Mouse (Mus musculus): ENCODE results near the gene Tymp. TPM values are rescaled to one million over a fixed set of nuclear protein-coding genes. Genes with fewer than 3 reads are reported as not detected.

The Tymp gene
- polyA plus RNA-seq (2014; fragmentation: Illumina TruSeq; extraction: RNeasy Lipid Tissue Mini Kit (QIAGEN cat#74804); ENCODE audit: insufficient read depth, low read depth, low replicate concordance): 3.3 TPM

DNA sequence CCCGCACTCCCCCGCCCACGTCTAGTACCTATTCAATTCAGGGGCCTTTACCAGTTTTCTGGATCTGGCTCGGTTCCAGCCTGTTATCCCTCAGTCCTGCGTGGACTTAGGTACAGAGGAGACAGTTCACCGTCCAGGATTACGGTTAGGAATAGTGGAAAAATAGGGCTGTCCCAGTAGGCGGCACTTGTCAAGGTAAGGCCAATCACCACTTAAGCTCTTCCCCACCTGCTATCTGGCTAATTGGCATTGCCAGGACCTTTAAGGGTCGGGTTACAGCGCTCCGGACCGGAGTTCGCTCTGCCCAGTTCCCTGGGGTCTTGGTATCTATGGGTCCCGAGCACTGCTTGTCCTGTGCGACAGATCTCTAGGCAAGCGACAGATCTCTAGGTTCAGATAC is at the start of gene Tymp:
Tymp (minus strand) TSS at position 83 of the 400 bp plus-strand sequence.

DNA sequence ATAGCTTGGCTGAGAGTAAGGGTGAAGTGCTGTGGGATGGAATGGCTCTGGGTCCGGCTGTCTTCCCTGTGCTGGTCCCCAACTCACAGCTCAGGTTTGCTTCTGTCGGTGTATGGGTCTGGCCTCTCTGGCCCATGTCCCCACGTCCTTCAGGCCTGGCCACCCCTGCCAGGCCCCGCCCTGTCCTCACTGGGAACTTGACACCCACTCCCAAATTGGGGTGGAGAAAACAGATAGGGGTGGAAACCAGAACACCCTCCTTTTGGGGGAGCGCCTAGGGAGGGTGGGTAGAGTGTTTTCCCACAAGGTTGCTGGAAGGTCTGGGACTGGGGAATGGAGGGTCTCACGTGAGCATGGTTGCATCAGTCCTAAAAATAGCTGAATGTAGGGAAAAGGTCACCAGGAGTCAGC is 48.9 kb upstream of the Tymp start, which contains the start of gene Cpt1b:
Cpt1b (minus strand) TSS at position 153 of the 411 bp plus-strand sequence.

GRCm38 (mm10) chr15:89410118-89410517 is 33.3 kb upstream of the Tymp start, which contains the start of gene Syce3:
Gene Syce3 (minus strand): TSS chr15:89410503.

DNA sequence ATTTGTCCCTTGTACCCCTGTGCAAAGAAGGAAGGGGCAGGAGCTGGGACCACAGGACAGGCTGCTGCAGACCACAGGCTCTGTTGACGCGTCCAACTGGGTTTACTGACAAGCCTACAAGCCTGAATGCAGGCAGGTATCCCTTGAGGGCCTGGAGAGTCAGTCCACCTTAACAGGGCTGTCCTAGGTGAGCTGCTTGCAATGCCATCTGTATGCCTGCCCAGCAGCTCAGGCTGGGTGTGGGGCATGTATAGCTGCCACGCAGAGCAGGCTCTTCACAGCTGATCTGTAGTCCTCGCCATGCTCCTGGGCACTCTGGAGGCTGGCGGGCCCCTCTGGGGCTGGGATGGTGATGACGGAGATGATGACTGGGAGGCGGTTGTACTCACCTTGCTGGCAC is 7.8 kb upstream of the Tymp start, which contains the start of gene Klhdc7b:
Klhdc7b (plus strand) TSS at position 301 of the 400 bp plus-strand sequence.

DNA sequence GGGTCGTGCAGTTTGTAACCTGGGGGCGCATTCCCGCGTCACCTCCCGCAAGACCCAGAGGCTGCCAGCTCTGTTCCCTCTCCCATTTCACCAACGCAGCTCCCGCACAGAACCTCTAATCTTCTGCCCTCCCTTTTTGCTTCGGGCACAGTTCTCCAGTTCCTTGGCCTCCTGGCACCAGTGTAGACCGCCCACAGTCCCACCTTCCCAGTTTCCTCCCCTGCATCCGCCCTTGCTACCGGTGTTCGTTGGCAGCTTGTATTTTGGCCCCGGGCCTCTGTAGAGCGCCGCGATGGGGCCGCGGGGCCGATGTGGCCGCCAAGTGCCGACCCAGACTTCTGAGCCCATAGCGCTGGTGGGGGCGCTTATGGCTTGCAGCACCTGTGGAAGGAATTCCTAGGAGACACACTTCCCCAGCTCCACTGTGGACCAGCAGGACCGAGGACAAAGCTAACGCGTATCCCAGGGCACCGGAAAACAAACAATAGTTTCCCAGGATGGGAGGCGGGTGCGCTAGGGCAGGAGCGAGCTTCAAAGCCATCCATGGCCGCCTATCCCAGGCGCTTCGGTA is 2.1 kb upstream of the Tymp start, which contains the start of gene Odf3b:
Odf3b (minus strand) TSS at position 452 of the 571 bp plus-strand sequence.

DNA sequence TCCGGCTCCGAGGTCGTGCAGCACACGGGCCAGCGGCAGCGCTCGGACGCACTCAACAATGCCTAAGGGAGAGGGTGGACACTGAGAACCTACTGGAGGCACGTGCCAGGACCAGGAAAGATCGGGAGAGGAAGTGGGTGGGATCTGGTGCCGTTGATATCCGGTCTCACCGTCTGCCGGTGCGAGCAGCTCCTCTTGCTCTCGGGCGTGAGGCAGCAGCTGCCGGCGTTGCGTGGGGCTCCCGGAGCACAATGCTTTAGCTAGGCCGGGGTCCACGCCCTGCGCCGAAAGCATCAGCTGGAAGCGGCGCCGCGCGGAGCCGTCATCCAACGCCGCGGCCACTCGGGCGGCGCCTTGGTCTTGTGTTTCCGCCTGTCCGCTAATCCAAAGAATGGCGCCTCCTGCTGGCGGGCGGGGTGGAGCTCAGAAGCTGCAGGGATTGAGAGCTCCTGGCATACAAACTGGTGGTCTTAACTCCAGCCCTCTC is 3.0 kb downstream of the Tymp start, which contains the start of gene Sco2:
Sco2 (minus strand) TSS at position 85 of the 487 bp plus-strand sequence.

DNA sequence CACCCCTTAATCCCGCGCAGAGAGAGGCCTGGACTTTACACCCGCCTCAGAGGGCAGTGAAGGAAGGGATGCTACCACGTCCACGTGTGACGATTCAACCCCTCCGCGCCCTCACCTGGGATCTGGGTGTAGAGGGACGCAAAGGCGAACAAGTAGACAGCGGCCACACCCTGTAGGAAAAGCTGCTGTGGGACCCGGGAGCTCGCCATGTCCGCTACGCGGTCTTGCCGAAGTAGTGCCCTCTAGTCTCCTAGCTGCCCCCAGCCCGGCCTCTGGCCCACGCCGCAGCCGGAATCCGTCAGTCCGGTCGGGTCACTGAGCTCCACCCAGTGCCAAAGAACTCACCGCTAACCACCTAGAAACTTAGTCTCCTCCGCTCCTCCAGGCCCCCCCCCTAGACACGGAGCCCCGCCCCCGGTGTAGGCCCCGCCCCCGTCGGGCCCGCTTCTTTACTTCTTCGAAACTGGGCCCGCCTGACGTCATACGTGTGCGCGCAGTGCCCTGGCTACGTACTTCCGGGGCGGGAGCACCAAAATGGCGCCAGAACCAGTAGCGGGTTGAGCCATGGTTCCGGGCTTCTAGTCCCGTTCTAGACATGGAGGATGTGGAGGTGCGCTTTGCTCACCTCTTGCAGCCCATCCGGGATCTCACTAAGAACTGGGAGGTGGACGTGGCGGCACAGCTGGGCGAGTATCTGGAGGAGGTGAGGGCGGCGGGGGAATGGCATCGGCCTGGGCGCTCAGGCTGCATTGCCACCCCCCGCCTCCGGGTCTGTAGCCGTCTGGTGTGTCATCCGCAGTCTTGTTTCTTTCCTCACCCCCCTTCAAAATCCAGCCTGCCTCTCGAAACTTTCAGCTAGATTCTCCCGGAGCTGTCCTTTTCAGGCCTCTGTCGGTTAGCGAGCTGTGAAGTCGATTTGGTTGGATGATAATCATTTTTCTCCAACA is 21.3 kb downstream of the Tymp start, which contains the start of the genes Lmf2 and Ncaph2:
Lmf2 (minus strand) TSS at position 419 of the 947 bp plus-strand sequence.
Ncaph2 (plus strand) TSS at position 479 of the 947 bp plus-strand sequence.

DNA sequence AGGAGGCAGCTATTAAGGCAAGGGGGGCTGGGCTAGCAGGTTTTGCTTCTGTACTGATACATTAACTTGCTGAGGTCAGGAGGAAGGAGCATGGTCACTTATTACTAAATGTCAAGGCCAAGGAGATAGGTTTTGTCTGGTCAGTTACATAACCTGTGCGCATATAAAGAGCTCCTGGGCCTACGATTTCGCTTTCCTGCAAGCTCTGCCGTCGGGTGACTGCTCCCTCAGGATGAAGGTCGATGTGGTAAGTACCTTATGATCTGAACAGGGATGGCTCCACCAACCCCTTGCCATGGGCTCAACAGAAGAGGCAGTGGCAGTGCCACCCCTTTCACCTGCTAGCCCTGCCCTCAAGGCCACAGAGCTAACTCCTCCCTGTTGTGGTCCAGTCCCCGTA is 42.6 kb downstream of the Tymp start, which contains the start of gene Miox:
Miox (plus strand) TSS at position 128 of the 400 bp plus-strand sequence.

DNA sequence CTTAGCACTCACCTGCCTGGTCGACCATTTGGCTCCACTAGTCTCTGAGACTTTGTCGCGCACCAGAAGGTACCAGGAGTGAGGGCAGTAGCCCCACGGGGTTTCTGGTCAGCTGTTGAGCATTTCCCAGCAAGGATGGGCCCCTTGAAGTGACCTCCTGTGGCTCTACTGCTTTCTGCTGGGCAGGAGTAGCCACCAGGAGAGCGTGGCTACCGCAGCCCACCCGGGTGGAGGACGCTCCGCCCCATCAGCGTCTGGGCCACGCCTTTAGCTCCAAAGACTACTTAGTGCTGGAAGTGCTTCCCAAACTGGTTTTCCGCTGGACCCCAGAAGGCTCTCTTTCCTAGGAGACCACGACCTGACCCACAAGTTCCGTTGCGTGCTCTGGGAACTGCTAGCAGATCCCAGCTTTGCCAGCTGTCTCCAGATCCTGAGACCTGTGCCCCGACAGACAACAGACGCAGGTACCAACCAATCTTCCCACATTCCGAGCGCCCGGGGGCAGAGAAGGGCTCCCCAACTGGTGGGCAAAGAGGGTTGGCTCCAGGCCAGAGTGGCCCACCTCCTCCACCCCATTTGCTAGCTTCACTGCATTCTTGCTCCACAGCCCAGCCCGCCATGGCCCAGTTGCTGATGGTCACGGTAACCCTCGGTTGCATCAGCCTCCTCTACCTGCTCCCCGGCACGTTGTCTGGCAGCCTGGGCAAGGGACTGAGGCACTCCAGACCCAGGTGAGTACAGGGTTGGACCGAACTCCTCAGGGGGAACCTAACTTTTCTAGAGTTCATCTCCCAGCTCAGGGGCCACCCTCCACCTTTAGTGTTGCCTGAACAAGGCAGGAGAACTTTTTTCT is 53.9 kb downstream of the Tymp start, which contains the start of gene Adm2:
Adm2 (plus strand) TSS at position 51 of the 853 bp plus-strand sequence.

Other genes starting within 250 kb of the Tymp start
- 10.1 TPM for gene Hdac10, start 248.3 kb downstream of the Tymp start, polyA plus RNA-seq (2014; fragmentation: Illumina TruSeq; extraction: RNeasy Lipid Tissue Mini Kit (QIAGEN cat#74804); ENCODE audit: insufficient read depth, low read depth, low replicate concordance)
- 26.9 TPM for gene Mapk12, start 236.3 kb downstream of the Tymp start, polyA plus RNA-seq (2014; fragmentation: Illumina TruSeq; extraction: RNeasy Lipid Tissue Mini Kit (QIAGEN cat#74804); ENCODE audit: insufficient read depth, low read depth, low replicate concordance)
- gene Mapk11, start 227.4 kb downstream of the Tymp start, polyA plus RNA-seq (2014; fragmentation: Illumina TruSeq; extraction: RNeasy Lipid Tissue Mini Kit (QIAGEN cat#74804); ENCODE audit: insufficient read depth, low read depth, low replicate concordance): 8.1 TPM
- 120 TPM for gene Plxnb2, start 196.3 kb downstream of the Tymp start, polyA plus RNA-seq (2014; fragmentation: Illumina TruSeq; extraction: RNeasy Lipid Tissue Mini Kit (QIAGEN cat#74804); ENCODE audit: insufficient read depth, low read depth, low replicate concordance)
- 3.5 TPM for gene Dennd6b, start 180.5 kb downstream of the Tymp start, polyA plus RNA-seq (2014; fragmentation: Illumina TruSeq; extraction: RNeasy Lipid Tissue Mini Kit (QIAGEN cat#74804); ENCODE audit: insufficient read depth, low read depth, low replicate concordance)
- gene Ppp6r2, start 165.5 kb downstream of the Tymp start, polyA plus RNA-seq (2014; fragmentation: Illumina TruSeq; extraction: RNeasy Lipid Tissue Mini Kit (QIAGEN cat#74804); ENCODE audit: insufficient read depth, low read depth, low replicate concordance): 13.9 TPM
- 32.8 TPM for gene Sbf1, start 61.7 kb downstream of the Tymp start, polyA plus RNA-seq (2014; fragmentation: Illumina TruSeq; extraction: RNeasy Lipid Tissue Mini Kit (QIAGEN cat#74804); ENCODE audit: insufficient read depth, low read depth, low replicate concordance)
- gene Adm2, start 54.3 kb downstream of the Tymp start, polyA plus RNA-seq (2014; fragmentation: Illumina TruSeq; extraction: RNeasy Lipid Tissue Mini Kit (QIAGEN cat#74804); ENCODE audit: insufficient read depth, low read depth, low replicate concordance): not detected
- gene Miox, start 42.6 kb downstream of the Tymp start, polyA plus RNA-seq (2014; fragmentation: Illumina TruSeq; extraction: RNeasy Lipid Tissue Mini Kit (QIAGEN cat#74804); ENCODE audit: insufficient read depth, low read depth, low replicate concordance): not detected
- 23.1 TPM for gene Lmf2, start 21.4 kb downstream of the Tymp start, polyA plus RNA-seq (2014; fragmentation: Illumina TruSeq; extraction: RNeasy Lipid Tissue Mini Kit (QIAGEN cat#74804); ENCODE audit: insufficient read depth, low read depth, low replicate concordance)
- gene Ncaph2, start 21.3 kb downstream of the Tymp start, polyA plus RNA-seq (2014; fragmentation: Illumina TruSeq; extraction: RNeasy Lipid Tissue Mini Kit (QIAGEN cat#74804); ENCODE audit: insufficient read depth, low read depth, low replicate concordance): 62.3 TPM
- gene Sco2, start 3.2 kb downstream of the Tymp start, polyA plus RNA-seq (2014; fragmentation: Illumina TruSeq; extraction: RNeasy Lipid Tissue Mini Kit (QIAGEN cat#74804); ENCODE audit: insufficient read depth, low read depth, low replicate concordance): 18.5 TPM
- 25.2 TPM for gene Odf3b, start 2.2 kb upstream of the Tymp start, polyA plus RNA-seq (2014; fragmentation: Illumina TruSeq; extraction: RNeasy Lipid Tissue Mini Kit (QIAGEN cat#74804); ENCODE audit: insufficient read depth, low read depth, low replicate concordance)
- gene Klhdc7b, start 7.9 kb upstream of the Tymp start, polyA plus RNA-seq (2014; fragmentation: Illumina TruSeq; extraction: RNeasy Lipid Tissue Mini Kit (QIAGEN cat#74804); ENCODE audit: insufficient read depth, low read depth, low replicate concordance): not detected
- gene Syce3, start 33.5 kb upstream of the Tymp start, polyA plus RNA-seq (2014; fragmentation: Illumina TruSeq; extraction: RNeasy Lipid Tissue Mini Kit (QIAGEN cat#74804); ENCODE audit: insufficient read depth, low read depth, low replicate concordance): not detected
- gene Cpt1b, start 48.8 kb upstream of the Tymp start, polyA plus RNA-seq (2014; fragmentation: Illumina TruSeq; extraction: RNeasy Lipid Tissue Mini Kit (QIAGEN cat#74804); ENCODE audit: insufficient read depth, low read depth, low replicate concordance): 5.5 TPM
- gene C730034F03Rik, start 52.5 kb upstream of the Tymp start, polyA plus RNA-seq (2014; fragmentation: Illumina TruSeq; extraction: RNeasy Lipid Tissue Mini Kit (QIAGEN cat#74804); ENCODE audit: insufficient read depth, low read depth, low replicate concordance): 0.62 TPM
- gene Gm44502, start 52.7 kb upstream of the Tymp start, polyA plus RNA-seq (2014; fragmentation: Illumina TruSeq; extraction: RNeasy Lipid Tissue Mini Kit (QIAGEN cat#74804); ENCODE audit: insufficient read depth, low read depth, low replicate concordance): 0.08 TPM
- gene Chkb, start 52.9 kb upstream of the Tymp start, polyA plus RNA-seq (2014; fragmentation: Illumina TruSeq; extraction: RNeasy Lipid Tissue Mini Kit (QIAGEN cat#74804); ENCODE audit: insufficient read depth, low read depth, low replicate concordance): 46.8 TPM
- gene Mapk8ip2, start 76.9 kb upstream of the Tymp start, polyA plus RNA-seq (2014; fragmentation: Illumina TruSeq; extraction: RNeasy Lipid Tissue Mini Kit (QIAGEN cat#74804); ENCODE audit: insufficient read depth, low read depth, low replicate concordance): not detected
- 20.2 TPM for gene Arsa, start 100.4 kb upstream of the Tymp start, polyA plus RNA-seq (2014; fragmentation: Illumina TruSeq; extraction: RNeasy Lipid Tissue Mini Kit (QIAGEN cat#74804); ENCODE audit: insufficient read depth, low read depth, low replicate concordance)
- 16.7 TPM for gene Shank3, start 122.6 kb upstream of the Tymp start, polyA plus RNA-seq (2014; fragmentation: Illumina TruSeq; extraction: RNeasy Lipid Tissue Mini Kit (QIAGEN cat#74804); ENCODE audit: insufficient read depth, low read depth, low replicate concordance)
- 0.23 TPM for gene Acr, start 191.3 kb upstream of the Tymp start, polyA plus RNA-seq (2014; fragmentation: Illumina TruSeq; extraction: RNeasy Lipid Tissue Mini Kit (QIAGEN cat#74804); ENCODE audit: insufficient read depth, low read depth, low replicate concordance)
- gene Rabl2, start 214.9 kb upstream of the Tymp start, polyA plus RNA-seq (2014; fragmentation: Illumina TruSeq; extraction: RNeasy Lipid Tissue Mini Kit (QIAGEN cat#74804); ENCODE audit: insufficient read depth, low read depth, low replicate concordance): 14.7 TPM

All from lung, adult 10 weeks (tissue).